Mouse (Mus musculus): ENCODE data around the gene 4931428L18Rik. TPM values are rescaled to one million over a fixed set of nuclear protein-coding genes. Genes with fewer than 3 reads are reported as not detected.

Gene 4931428L18Rik
- total and polyA plus RNA-seq, 3 experiments: not detected

GRCm38 (mm10) chr1:31214831-31215230 lies 7.7 kb downstream of the 4931428L18Rik start:
- Histone ChIP-seq H3K9me3 (replicated peaks; ENCODE audit: insufficient read depth, low read length) (no peaks in the 10 kb centered on the region), H3K9ac (ENCODE audit: control insufficient read depth, low read depth, low read length, poor library complexity, severe bottlenecking) (no peak overlapping the region), H3K36me3 (ENCODE audit: control insufficient read depth in 1 of 2, insufficient read depth in 2 of 2, low read length in 2 of 2) (no peaks in the 10 kb centered on the region), H3K79me2 (ENCODE audit: control insufficient read depth, insufficient read depth, low read length, poor library complexity) (no peaks in the 10 kb centered on the region), H3K4me3 (ENCODE audit: control insufficient read depth in 1 of 2, insufficient read depth in 1 of 2, low read depth in 2 of 2, low read length in 2 of 2) (no peak overlapping the region), H3K4me1 (ENCODE audit: control insufficient read depth in 1 of 2, insufficient read depth in 2 of 2, low read length in 2 of 2) (no peaks in the 10 kb centered on the region), H3K27ac (ENCODE audit: control insufficient read depth, low read depth, low read length) (no peak overlapping the region), H3K27me3 (ENCODE audit: control insufficient read depth in 1 of 2, insufficient read depth in 2 of 2, low read length in 2 of 2) (no peaks in the 10 kb centered on the region)
- no peak for DNase-seq (ENCODE audit: low read depth, low spot score)
- TF ChIP-seq TBP (IDR thresholded peaks at IDR 0.05; ENCODE audit: low read depth, low read length) (no peak), RAD21 (IDR thresholded peaks at IDR 0.05; ENCODE audit: low read depth, low read length) (no peak)

DNA sequence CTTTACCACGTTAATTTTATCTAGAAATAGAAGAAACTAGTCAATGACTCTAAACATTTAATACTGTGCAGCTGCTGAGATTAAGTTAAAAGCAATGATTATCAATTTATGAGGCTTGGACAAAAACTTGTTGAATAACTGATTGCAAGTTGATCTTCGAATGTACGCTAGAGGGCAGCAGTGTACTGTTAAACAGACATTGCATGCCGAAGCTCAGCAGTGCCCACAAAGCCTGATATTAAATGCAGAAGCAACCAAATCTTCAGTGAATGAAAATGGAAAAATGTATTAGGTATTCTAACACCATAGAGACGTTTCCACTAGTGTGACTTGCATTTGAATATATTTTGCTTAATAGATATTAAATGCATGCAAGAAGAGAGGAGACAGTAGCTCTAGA lies 12.3 kb downstream of the 4931428L18Rik start:
- no peaks in the 10 kb centered on the region for H3K4me1 ChIP-seq (ENCODE audit: control insufficient read depth in 1 of 2, insufficient read depth in 2 of 2, low read length in 2 of 2)
- H3K27ac ChIP-seq (ENCODE audit: control insufficient read depth, low read depth, low read length): no peak overlapping the region
- DNase-seq (ENCODE audit: low read depth, low spot score): peak; percentile 70
- H3K79me2 ChIP-seq (ENCODE audit: control insufficient read depth, insufficient read depth, low read length, poor library complexity): no peaks in the 10 kb centered on the region
- H3K36me3 ChIP-seq (ENCODE audit: control insufficient read depth in 1 of 2, insufficient read depth in 2 of 2, low read length in 2 of 2): no peaks in the 10 kb centered on the region
- H3K9me3 ChIP-seq (replicated peaks; ENCODE audit: insufficient read depth, low read length): no peaks in the 10 kb centered on the region
- TF ChIP-seq SMC3 (IDR thresholded peaks at IDR 0.05; ENCODE audit: low read depth, low read length): peak; percentile 83
- no peak for TF ChIP-seq SIN3A (IDR thresholded peaks at IDR 0.05; ENCODE audit: low read length)
- TF ChIP-seq RAD21 (IDR thresholded peaks at IDR 0.05; ENCODE audit: low read depth, low read length): peak; percentile 94
- TF ChIP-seq EP300 (IDR thresholded peaks at IDR 0.05; ENCODE audit: low read depth in 1 of 2, low read length in 2 of 2): no peak
- peak; percentile 54 to 84 (median 68) for TF ChIP-seq CTCF (IDR thresholded peaks at IDR 0.05 in 2 of 3, conservative IDR thresholded peaks at IDR 0.05 in 1 of 3; ENCODE audit: control insufficient read depth in 1 of 3, insufficient read depth in 1 of 3, low read depth in 2 of 3, low read length in 3 of 3, poor library complexity in 1 of 3, severe bottlenecking in 1 of 3)
- no peak for TF ChIP-seq MYC (IDR thresholded peaks at IDR 0.05; ENCODE audit: low read depth, low read length)
- TF ChIP-seq ETS1 (IDR thresholded peaks at IDR 0.05; ENCODE audit: low read depth, low read length): no peak
- TF ChIP-seq ZC3H11A (IDR thresholded peaks at IDR 0.05; ENCODE audit: low read depth, low read length): peak; percentile 72
- no peak for TF ChIP-seq TBP (IDR thresholded peaks at IDR 0.05; ENCODE audit: low read depth, low read length)
- no peak for TF ChIP-seq GABPA (IDR thresholded peaks at IDR 0.05; ENCODE audit: low read depth, low read length)
- H3K27me3 ChIP-seq (ENCODE audit: control insufficient read depth in 1 of 2, insufficient read depth in 2 of 2, low read length in 2 of 2): no peaks in the 10 kb centered on the region
- no peak overlapping the region for H3K9ac ChIP-seq (ENCODE audit: control insufficient read depth, low read depth, low read length, poor library complexity, severe bottlenecking)
- no peak overlapping the region for H3K4me3 ChIP-seq (ENCODE audit: control insufficient read depth in 1 of 2, insufficient read depth in 1 of 2, low read depth in 2 of 2, low read length in 2 of 2)

GRCm38 (mm10) chr1:31205770-31206169 lies 16.7 kb downstream of the 4931428L18Rik start:
- Histone ChIP-seq H3K27me3 (ENCODE audit: control insufficient read depth in 1 of 2, insufficient read depth in 2 of 2, low read length in 2 of 2) (no peaks in the 10 kb centered on the region), H3K4me1 (ENCODE audit: control insufficient read depth in 1 of 2, insufficient read depth in 2 of 2, low read length in 2 of 2) (no peaks in the 10 kb centered on the region), H3K36me3 (ENCODE audit: control insufficient read depth in 1 of 2, insufficient read depth in 2 of 2, low read length in 2 of 2) (no peaks in the 10 kb centered on the region), H3K27ac (ENCODE audit: control insufficient read depth, low read depth, low read length) (no peak overlapping the region), H3K79me2 (ENCODE audit: control insufficient read depth, insufficient read depth, low read length, poor library complexity) (no peaks in the 10 kb centered on the region), H3K9ac (ENCODE audit: control insufficient read depth, low read depth, low read length, poor library complexity, severe bottlenecking) (no peak overlapping the region), H3K9me3 (replicated peaks; ENCODE audit: insufficient read depth, low read length) (no peaks in the 10 kb centered on the region), H3K4me3 (ENCODE audit: control insufficient read depth in 1 of 2, insufficient read depth in 1 of 2, low read depth in 2 of 2, low read length in 2 of 2) (no peak overlapping the region)
- no peak for DNase-seq (ENCODE audit: low read depth, low spot score)
- TF ChIP-seq JUND (IDR thresholded peaks at IDR 0.05; ENCODE audit: low read depth, low read length) (no peak), MAX (IDR thresholded peaks at IDR 0.05; ENCODE audit: low read length) (no peak), GATA1 (IDR thresholded peaks at IDR 0.05; ENCODE audit: low read depth, low read length) (no peak)

All from MEL (cell line).